Mouse (Mus musculus) central nervous system, embryonic 14 days (tissue): ENCODE measurements around the gene Il22ra1. TPM values are rescaled to one million over a fixed set of nuclear protein-coding genes. Genes with fewer than 3 reads are reported as not detected.

Experiments
- polyA plus RNA-seq: library from polyadenylated mRNA; depleted of rRNA; stranded (reverse); fragments of >200 nt; gene quantifications from 2 replicates; pipeline ENCODE4 v1.2.3, GENCODE M21; 2012; rRNA removed

Gene Il22ra1
- polyA plus RNA-seq, result 0.07 and 0.21 TPM in 2 replicates

GRCm38 (mm10) chr4:135727817-135728216 lies at the start of gene Il22ra1:
Gene Il22ra1 (plus strand): TSS chr4:135728172.

GRCm38 (mm10) chr4:135685906-135686567 lies 41.9 kb upstream of the Il22ra1 start, which contains the start of gene Ifnlr1:
Gene Ifnlr1 (plus strand): TSS chr4:135686287.

GRCm38 (mm10) chr4:135759356-135759976 lies 31.5 kb downstream of the Il22ra1 start, which contains the start of gene Myom3:
Gene Myom3 (plus strand): TSS chr4:135759715.

Other genes starting within 250 kb of the Il22ra1 start
- gene Stpg1, start 233.4 kb upstream of the Il22ra1 start, polyA plus RNA-seq, result 0.25 and 0.44 TPM in 2 replicates
- gene Nipal3, start 233.1 kb upstream of the Il22ra1 start, polyA plus RNA-seq, result 15.6 and 16.8 TPM in 2 replicates
- gene Grhl3, start 154.5 kb upstream of the Il22ra1 start, polyA plus RNA-seq, result 0.66 and 2.8 TPM in 2 replicates
- 0.37 and 1.0 TPM in 2 replicates for gene Ifnlr1, start 41.9 kb upstream of the Il22ra1 start, polyA plus RNA-seq
- gene Myom3, start 31.5 kb downstream of the Il22ra1 start, polyA plus RNA-seq, result 0.09 and 2.8 TPM in 2 replicates
- gene Srsf10, start 127.6 kb downstream of the Il22ra1 start, polyA plus RNA-seq, result 130 and 148 TPM in 2 replicates
- gene Pnrc2, start 145.7 kb downstream of the Il22ra1 start, polyA plus RNA-seq, result 93.9 and 98.5 TPM in 2 replicates
- 0.09 and 0.19 TPM in 2 replicates for gene Cnr2, start 167.2 kb downstream of the Il22ra1 start, polyA plus RNA-seq
- gene Fuca1, start 192.6 kb downstream of the Il22ra1 start, polyA plus RNA-seq, result 39.6 and 43.6 TPM in 2 replicates
- gene Hmgcl, start 218.3 kb downstream of the Il22ra1 start, polyA plus RNA-seq, result 50.2 and 56.2 TPM in 2 replicates
- 41.8 and 55.7 TPM in 2 replicates for gene Gale, start 235.6 kb downstream of the Il22ra1 start, polyA plus RNA-seq
- 170 and 172 TPM in 2 replicates for gene Lypla2, start 244.5 kb downstream of the Il22ra1 start, polyA plus RNA-seq